Mouse (Mus musculus): ENCODE results near the gene Sirt7.
"Not testable (repeated sequence)": the region's sequence is repeated elsewhere in the genome, so short reads cannot be mapped to it uniquely, and the experiment has no call there.

The Sirt7 gene

DNA sequence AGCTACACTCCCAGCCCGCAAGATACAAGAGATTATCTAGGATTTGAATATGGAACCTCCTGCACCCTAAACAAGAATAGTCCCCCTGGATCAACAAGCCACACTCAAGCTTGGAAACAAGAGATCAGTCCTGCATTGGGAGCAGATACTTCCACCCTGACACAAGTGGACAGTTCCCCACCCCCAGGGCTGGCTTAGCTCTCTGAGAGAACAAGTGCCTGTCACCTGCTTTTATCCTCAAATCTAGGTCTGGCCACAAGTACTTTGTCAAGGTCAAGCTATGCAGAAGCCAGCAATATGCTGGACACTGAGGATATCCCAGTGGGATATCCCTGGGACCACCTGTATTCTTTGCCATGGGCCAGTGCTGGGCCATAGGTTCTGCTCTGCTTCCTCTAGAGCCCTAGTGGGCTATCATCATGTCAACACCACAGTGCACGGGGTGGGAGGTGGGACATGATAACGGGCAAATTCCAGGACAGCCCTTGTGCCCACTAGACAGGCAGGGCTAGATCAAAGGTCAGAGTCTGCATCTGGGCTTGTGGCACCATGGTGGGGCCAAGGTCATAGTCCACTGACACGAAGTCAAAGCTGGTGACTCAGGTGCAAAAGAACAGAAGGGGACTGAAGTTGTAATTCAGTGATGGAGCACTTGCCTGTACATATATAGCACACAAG is 8.3 kb downstream of the Sirt7 start:
- DNase-seq, result no peak

- no peak for DNase-seq
These were observed 9.3 kb downstream of the Sirt7 start for GRCm38 (mm10) chr11:120615606-120616203.

DNA sequence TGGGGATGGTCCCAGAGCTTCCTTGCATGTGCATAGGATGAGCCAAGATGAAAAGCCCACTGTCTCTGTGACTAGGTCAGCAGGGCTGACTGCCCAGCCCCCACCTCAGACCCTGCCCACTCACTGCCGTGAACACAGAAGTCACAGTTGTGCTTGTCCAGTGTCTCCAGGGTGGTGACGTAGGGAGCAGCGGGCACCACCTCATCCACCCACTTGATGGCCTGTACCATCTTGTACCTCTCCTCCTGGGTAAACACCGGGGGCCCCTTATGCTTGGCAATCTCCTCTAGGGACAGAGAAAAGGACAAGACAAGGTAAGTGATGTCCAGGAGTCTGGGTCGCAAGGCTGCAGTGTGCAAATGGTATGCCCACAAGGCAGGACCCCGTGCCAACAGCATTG is 9.9 kb downstream of the Sirt7 start:
- DNase-seq, result no peak

- DNase-seq, result no peak
These were observed 11.1 kb downstream of the Sirt7 start for GRCm38 (mm10) chr11:120613976-120614375.

GRCm38 (mm10) chr11:120613481-120613972 is 11.5 kb downstream of the Sirt7 start:
- no peak for DNase-seq

- DNase-seq, result peak; percentile 47 to 66
These were observed 12.3 kb downstream of the Sirt7 start for GRCm38 (mm10) chr11:120612763-120613162.

DNA sequence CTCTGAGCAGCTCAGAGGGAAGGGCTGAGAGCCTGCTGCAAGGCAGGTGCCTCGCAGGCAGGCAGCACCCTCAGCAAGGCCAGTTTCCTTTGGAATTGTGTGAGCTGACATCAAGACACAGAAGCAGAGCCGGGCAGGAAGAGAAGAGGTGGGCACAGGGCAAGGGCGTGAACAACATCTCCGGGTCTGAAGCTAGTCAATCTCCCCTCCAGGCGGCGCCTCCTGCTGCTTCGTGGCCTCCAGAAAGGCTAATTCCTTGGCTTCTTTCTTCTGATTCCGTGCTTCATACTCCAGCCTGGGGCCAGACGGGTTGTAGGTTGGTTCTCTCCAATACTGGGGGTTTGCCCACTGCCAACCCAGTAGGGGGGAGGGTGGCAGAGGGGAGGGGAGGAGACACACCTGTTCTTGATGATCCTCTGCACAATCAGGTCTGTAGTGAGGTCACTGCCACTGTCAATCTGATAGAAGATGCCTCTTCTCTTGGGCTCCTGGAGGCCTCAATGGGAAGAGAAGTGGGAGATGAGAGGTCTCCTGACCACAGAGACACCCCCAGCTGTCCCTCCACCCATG is 14.5 kb downstream of the Sirt7 start:
- no peak for DNase-seq

- DNase-seq, result no peak
These were observed 15.8 kb downstream of the Sirt7 start for GRCm38 (mm10) chr11:120609250-120609649.

DNA sequence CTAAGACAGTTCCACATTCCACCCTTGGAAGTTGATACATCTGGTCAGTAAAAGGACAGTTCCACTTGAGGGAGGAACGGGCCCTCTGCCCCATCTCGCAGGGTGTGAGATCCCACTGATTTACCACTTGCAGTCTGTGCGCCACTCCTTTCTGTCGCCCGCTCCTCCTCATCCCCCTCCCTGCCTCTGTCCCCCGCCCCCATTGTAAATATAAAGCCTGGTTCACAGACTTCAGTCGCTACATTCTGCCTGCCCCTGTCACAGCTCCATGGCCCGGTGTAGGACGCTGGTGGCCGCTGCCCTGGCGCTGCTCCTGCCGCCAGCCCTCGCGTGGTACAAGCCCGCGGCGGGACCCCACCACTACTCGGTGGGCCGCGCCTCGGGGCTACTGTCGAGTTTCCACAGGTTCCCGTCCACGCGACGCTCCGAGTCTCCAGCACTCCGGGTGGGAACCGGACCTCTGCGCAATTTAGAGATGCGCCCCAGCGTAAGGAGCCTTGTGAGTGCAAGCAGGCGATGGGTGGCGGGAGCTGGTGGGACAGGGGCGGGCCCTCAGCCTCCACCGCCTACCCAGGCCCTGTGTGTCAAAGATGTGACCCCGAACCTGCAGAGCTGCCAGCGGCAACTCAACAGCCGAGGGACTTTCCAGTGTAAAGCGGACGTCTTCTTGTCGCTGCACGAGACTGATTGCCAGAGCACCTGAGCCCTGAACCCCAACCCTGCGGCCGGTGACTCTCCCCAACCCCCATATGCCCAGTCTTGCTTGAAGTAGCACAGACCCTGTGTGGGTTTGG is 16.6 kb downstream of the Sirt7 start, which contains the start of gene Npb:
Gene Npb (plus strand): TSS at position 237 of the 794 bp plus-strand sequence.
- no peak for DNase-seq

DNA sequence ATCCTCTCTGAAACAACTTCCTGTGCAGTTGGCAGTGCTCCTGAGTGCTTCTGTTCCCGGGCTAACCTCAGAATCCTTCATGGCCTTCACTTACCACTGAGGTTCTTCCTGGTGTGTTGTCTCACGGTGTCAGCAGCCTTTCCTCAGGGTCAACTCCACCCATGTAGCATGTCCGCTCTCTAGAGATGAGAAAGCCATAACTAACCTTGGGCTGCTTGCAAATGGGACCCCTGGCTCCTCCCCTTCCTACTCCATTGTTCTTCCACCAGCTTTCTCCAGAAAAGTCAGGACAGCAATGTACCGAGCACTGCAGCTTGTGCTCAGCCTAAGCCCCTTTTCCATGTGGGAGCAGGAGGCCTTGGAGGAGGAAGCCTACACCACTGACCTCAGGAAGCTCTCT is 18.3 kb downstream of the Sirt7 start:
- DNase-seq, result no peak

DNA sequence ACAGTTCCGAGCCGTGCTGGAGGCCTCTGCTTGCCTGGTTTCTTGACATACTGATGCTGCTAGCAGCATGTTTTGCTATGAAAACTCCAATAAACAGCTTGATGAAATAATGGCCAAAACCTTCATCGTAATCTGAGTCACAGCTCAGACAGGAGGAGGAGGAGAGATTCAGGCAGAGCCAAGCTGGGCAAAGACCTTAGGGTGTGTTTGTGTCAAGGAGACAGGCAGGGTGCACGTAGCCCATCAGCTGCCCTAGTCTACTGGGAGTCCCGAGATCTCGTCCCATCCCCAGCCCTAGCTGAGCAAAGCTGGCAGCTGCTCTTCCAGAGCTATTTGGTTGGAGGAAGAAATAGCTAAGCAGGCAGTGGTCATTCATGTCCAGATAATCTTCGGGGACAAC is 19.4 kb downstream of the Sirt7 start:
- no peak for DNase-seq

DNA sequence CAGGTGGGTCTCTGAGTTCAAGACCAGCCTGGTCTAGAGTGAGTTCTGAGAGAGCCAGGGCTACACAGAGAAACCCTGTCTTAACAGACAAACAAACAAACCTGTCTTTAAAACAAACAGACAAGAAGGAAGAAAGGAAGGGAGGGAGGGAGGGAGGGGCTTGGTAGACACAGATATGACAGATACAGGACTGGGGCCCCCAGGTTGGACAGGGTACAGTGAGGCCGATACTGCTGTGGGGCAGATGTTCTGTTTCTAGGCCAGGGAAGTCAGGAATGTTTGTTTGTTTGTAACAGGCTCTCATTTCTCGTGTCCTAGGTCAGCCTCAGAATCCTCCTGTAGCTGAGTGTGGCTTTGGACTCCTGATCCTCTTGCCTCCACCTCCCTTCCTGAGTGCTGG is 21.5 kb downstream of the Sirt7 start:
- DNase-seq, result no peak

DNA sequence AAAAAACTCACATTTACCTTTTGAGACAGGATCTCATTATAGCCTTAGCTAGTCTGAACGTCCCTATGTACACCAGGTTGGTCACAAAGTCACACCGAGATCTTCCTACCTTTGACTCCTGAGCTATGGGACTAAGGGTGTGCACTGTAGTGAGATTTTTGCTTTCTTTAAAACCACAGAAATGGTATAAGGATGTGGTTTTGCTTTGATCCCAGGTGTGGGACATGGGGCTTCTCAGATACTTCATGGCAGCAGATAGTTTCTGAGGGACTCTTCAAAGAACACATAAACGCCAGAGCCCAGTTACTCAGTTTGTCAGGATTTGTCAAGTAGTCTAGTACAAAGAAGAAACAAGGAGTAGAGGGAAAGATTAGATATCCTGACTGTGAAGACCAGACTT is 24.3 kb downstream of the Sirt7 start:
- no peak for DNase-seq

GRCm38 (mm10) chr11:120598990-120599549 is 26.0 kb downstream of the Sirt7 start:
- DNase-seq, result no peak

- DNase-seq, result peak; percentile 89 to 91
These were observed 26.6 kb downstream of the Sirt7 start, which contains the start of the genes Alyref and Anapc11 for GRCm38 (mm10) chr11:120598283-120598989. TSS of gene Alyref (minus strand) at chr11:120598365. TSS of gene Anapc11 (plus strand) at chr11:120598421.

DNA sequence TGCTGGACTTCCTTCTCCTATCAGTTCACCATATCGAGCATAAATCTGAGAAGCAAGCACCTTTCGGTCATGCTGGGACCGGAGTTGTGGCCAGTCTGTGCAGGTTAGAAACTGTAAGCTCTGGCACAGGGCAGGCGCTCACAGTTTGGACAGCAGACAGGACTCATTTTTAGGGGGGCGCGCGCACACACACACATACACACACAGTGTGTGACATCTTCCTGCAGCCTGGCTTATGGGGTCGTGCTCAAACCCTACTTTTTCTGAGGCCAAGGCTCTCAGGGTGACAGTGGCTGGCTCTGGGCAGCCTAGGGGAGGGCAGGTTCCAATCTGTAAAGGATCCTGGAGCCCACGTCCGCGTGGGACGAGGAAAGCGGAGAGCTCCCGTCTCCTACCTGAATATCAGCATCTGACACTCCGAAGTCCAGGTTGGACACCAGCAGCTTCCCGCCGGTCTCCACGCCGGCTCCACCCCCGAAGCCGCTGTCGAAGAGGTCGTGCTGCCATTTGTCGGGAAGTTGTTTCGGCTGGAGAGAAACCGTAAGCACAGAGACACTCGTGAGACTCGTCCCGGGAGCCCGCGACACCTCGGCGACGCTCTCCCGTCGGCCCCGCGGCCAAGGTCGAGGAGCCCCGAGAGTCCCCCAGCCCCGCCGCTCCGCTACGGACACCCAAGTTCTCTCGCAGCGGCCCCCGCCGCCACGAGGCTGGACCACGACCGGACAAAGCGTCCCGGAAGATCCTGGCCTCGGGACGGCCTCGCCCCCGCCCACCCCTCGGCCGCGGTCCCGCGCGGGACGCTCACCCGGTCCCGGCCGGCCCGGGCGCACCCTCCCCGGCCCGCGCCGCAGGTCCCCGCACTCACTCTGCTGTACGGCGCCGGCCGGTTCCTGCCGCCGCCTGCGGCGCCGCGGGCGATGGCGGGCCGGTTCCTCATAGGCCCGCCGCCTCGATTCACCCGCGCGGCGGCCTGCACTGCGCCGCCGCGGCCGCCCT is 27.5 kb downstream of the Sirt7 start:
- DNase-seq, result no peak

GRCm38 (mm10) chr11:120588531-120588930 is 36.5 kb downstream of the Sirt7 start:
- no peak for DNase-seq

- DNase-seq, result no peak
These were observed 41.1 kb downstream of the Sirt7 start for GRCm38 (mm10) chr11:120583937-120584336.

DNA sequence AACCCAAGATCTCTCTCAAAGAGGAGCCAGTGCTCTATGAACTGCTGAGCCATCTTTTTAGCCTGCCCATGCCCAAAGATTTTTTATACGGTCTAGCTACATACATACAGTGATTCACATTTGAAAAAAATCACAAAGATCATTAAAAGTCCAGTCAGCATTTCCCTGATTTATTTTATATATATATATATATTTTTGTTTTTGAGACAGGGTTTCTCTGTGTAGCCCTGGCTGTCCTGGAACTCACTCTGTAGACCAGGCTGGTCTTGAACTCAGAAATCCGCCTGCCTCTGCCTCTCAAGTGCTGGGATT is 42.1 kb downstream of the Sirt7 start:
- not testable (repeated sequence) for DNase-seq

GRCm38 (mm10) chr11:120582268-120582981 is 42.6 kb downstream of the Sirt7 start:
- peak in 1 of 2 experiments; percentile 53 for DNase-seq

Measured in spleen, adult 18-20 months (tissue).